Mouse (Mus musculus) bone marrow macrophage, adult 2 months (primary cell): ENCODE data around the gene 9130213A22Rik.

ENCODE experiments used
- CTCF ChIP-seq: IDR thresholded peaks from 2 replicates; pipeline ENCODE4 v1.5.1; 2012; ENCODE audit warnings: low read depth, mild to moderate bottlenecking, low read length, moderate library complexity
- POLR2A ChIP-seq: IDR thresholded peaks from 2 replicates; pipeline ENCODE4 v1.6.1; 2012; ENCODE audit warnings: mild to moderate bottlenecking, low read depth, low read length, borderline replicate concordance

DNA sequence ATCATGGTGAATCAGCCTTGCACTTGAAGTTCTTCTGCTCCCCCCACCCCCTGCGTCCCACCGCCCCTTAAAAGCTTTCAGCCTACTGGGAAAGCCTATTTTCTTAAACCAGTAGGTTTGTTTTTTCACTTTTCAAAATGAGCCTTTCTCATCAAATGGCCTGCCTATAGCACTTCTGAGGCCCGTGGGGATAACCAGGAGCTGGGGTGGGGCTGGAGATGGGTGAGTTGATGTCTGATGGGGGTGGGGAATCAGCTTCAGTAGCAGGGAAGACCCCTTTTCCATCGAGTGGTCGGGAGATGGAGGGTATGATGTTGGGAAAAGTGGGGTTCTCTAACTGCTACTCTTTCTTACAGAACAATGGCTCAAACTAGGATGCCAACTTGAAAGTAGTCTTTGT, 5.5 kb downstream of the 9130213A22Rik start:
- TF ChIP-seq CTCF, result no peak
- TF ChIP-seq POLR2A, result no peak
